8 mouse cellular contexts compared by ENCODE assay signal in the genomic region with DNA sequence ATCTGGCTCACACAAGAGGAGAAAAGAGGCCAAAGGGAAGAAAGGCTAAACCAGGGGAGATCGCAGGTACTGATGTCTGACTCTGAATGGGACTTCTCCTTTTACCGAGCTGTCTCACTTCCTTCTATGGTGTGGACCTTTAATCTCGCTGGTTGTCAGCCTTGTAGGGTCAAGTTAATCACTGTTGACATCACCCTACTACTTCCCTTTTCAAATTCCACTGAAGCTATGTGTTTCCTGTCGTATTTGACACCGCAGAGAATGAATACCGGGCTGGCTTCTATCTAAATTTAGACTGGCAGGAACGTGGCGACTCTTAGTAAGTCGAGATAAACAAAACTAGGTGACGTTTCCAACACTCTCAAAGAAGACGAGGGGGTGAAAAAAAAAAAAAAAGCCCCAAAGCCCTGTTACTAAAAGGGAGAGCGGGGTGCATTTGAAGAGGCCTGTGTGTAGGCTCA. TPM values are rescaled to one million over a fixed set of nuclear protein-coding genes. Genes with fewer than 3 reads are reported as not detected.
DNase-seq lines count a peak whose midpoint lies in the region; ATAC-seq and TF ChIP-seq lines count a peak whose summit lies in the region.

No protein-coding gene starts in this region.

- no peak for TF ChIP-seq CTCF in E14TG2a.4 (conservative IDR thresholded peaks at IDR 0.05; ENCODE audit: low read length)

- peaks cover 34% of the 10 kb centered on the region for H3K4me1 ChIP-seq in E14TG2a.4 (replicated peaks; ENCODE audit: low read depth, low read length)
- peaks cover 11% of the 10 kb centered on the region; the same call in 1 of the 2 replicates for H3K4me1 ChIP-seq in intestine, embryonic 14.5 days (replicated peaks; ENCODE audit: control insufficient read depth, insufficient read depth, low read length)
- peaks cover 6% of the 10 kb centered on the region; the same call in 1 of the 2 replicates for H3K4me1 ChIP-seq in limb, embryonic 11.5 days (ENCODE audit: control insufficient read depth, insufficient read depth, low read length)

- H3K27ac ChIP-seq in intestine, embryonic 14.5 days (ENCODE audit: low read depth), result peak overlapping the region; percentile 98
- H3K27ac ChIP-seq in limb, embryonic 11.5 days (replicated peaks; ENCODE audit: low read depth, low read length), result peak overlapping the region; percentile 95

- no peaks in the 10 kb centered on the region for H3K9me3 ChIP-seq in E14TG2a.4 (ENCODE audit: low read length)
- H3K9me3 ChIP-seq in intestine, embryonic 14.5 days (ENCODE audit: control insufficient read depth, low read length), result no peaks in the 10 kb centered on the region
- H3K9me3 ChIP-seq in limb, embryonic 11.5 days (ENCODE audit: control insufficient read depth, low read length), result no peaks in the 10 kb centered on the region

- H3K36me3 ChIP-seq in E14TG2a.4 (ENCODE audit: insufficient read depth, low read length), result no peaks in the 10 kb centered on the region
- no peaks in the 10 kb centered on the region for H3K36me3 ChIP-seq in intestine, embryonic 14.5 days (ENCODE audit: control insufficient read depth, insufficient read depth, low read length)
- no peaks in the 10 kb centered on the region for H3K36me3 ChIP-seq in limb, embryonic 11.5 days (ENCODE audit: control insufficient read depth, insufficient read depth, low read length)

- ATAC-seq in intestine, embryonic 14.5 days (replicated peaks; ENCODE audit: low FRiP score, low TSS enrichment, low read depth), result peak; percentile 18
- no peak for ATAC-seq in limb, embryonic 11.5 days (ENCODE audit: insufficient number of reproducible peaks, low FRiP score, low TSS enrichment, low read depth)

- H3K4me3 ChIP-seq in E14TG2a.4 (replicated peaks; ENCODE audit: low read length), result peak overlapping the region; percentile 94
- H3K4me3 ChIP-seq in intestine, embryonic 14.5 days (ENCODE audit: low read depth, low read length), result peak overlapping the region; percentile 97
- peak overlapping the region; percentile 92 for H3K4me3 ChIP-seq in limb, embryonic 11.5 days (ENCODE audit: low read depth, low read length)

- no peaks in the 10 kb centered on the region for H3K27me3 ChIP-seq in E14TG2a.4 (ENCODE audit: insufficient read depth, low read length)
- H3K27me3 ChIP-seq in intestine, embryonic 14.5 days (replicated peaks; ENCODE audit: control insufficient read depth, insufficient read depth, low read length), result no peaks in the 10 kb centered on the region
- H3K27me3 ChIP-seq in limb, embryonic 11.5 days (ENCODE audit: control insufficient read depth, insufficient read depth, low read length), result no peaks in the 10 kb centered on the region

- DNase-seq in A20 (ENCODE audit: low read depth, low spot score), result peak; percentile 86
- DNase-seq in cerebellum, postnatal 25 days, result peak; percentile 38 to 59
- DNase-seq in gastrocnemius, postnatal 10 days, result peak; percentile 7
- DNase-seq in intestine, embryonic 14.5 days (ENCODE audit: low spot score), result no peak
- DNase-seq in limb, embryonic 11.5 days (ENCODE audit: low spot score), result no peak
- DNase-seq in monocyte, adult 2 months (ENCODE audit: low read depth in 1 of 2, low spot score in 2 of 2), result peak; percentile 55 to 59
- DNase-seq in yolk sac, embryonic 10.5 days (ENCODE audit: low spot score), result peak; percentile 72

- under 1% methylated on average over 12 of the region's 12 CpGs for WGBS in intestine, embryonic 14.5 days
- WGBS in limb, embryonic 11.5 days, result 2% methylated on average over 12 of the region's 12 CpGs

- peak overlapping the region; percentile 95 for H3K9ac ChIP-seq in intestine, embryonic 14.5 days (ENCODE audit: low read length)
- peak overlapping the region; percentile 97 for H3K9ac ChIP-seq in limb, embryonic 11.5 days (ENCODE audit: low read length)

- H3K4me2 ChIP-seq in intestine, embryonic 14.5 days (ENCODE audit: low read length), result peak overlapping the region; percentile 82
- H3K4me2 ChIP-seq in limb, embryonic 11.5 days (ENCODE audit: low read depth, severe bottlenecking), result peak overlapping the region; percentile 61

RNA-seq across cellular contexts. Expression of gene Picalm, which starts 0.7 kb away (rescaled TPM):
- 100 to 1,000 TPM; 152 to 168 TPM for total RNA-seq in gastrocnemius, postnatal 10 days (2021)
- polyA plus RNA-seq in intestine, embryonic 14.5 days (2014; fragmentation: Nextera tagmentation; extraction: Ambion mirVana), result 43.6 and 46.6 TPM in 2 replicates
- polyA plus RNA-seq in limb, embryonic 11.5 days (2014; fragmentation: Nextera tagmentation; extraction: Ambion mirVana), result 34.0 and 35.4 TPM in 2 replicates

Comparison
In these comparisons a context has a peak if more than half of its experiments do, and no peak if none do; other contexts are left out.
1. DNase-seq: peak in A20 (single experiment), cerebellum, postnatal 25 days (2 of 2), gastrocnemius, postnatal 10 days (single experiment), monocyte, adult 2 months (2 of 2) and yolk sac, embryonic 10.5 days (single experiment); none in intestine, embryonic 14.5 days (single experiment) and limb, embryonic 11.5 days (single experiment).
2. Peak in every context shown above with its lines, with median percentiles within 50 percentile points of each other: H3K4me3 ChIP-seq.